Mouse (Mus musculus) spleen, adult 2 months (tissue): ENCODE measurements at regions not wholly inside any gene's neighbourhood (a gene's known extent, or its start where the extent isn't known, plus 50 kb on each side); places are given as distances from the start of the nearest gene placed in this dataset.

Source experiments
- CTCF ChIP-seq: fragments of 200-500 bp; IDR thresholded peaks from 2 replicates; pipeline ENCODE4 v1.5.1; 2011; ENCODE audit warnings: mild to moderate bottlenecking, inconsistent platforms; ENCODE audit not compliant: insufficient read depth, insufficient read length, insufficient replicate concordance; ENCODE audit errors: extremely low read depth
- POLR2A ChIP-seq: fragments of 200-500 bp; IDR thresholded peaks from 2 replicates; pipeline ENCODE4 v1.6.1; 2011; ENCODE audit warnings: low read depth, low read length, inconsistent platforms

- TF ChIP-seq CTCF: no peak
- TF ChIP-seq POLR2A: no peak
These were observed 566.5 kb upstream of the Cdh5 start for GRCm38 (mm10) chr8:103534971-103535370.
